13 mouse cellular contexts compared by ENCODE assay signal in genomic region chr9:48723025-48723424, GRCm38 (mm10).
DNase-seq lines count a peak whose midpoint lies in the region; ATAC-seq and TF ChIP-seq lines count a peak whose summit lies in the region.
"Had no signal": no experiment of that assay in that cellular context is flagged by ENCODE, and none has a peak within 500 bp of the region (broad histone marks: within the 10 kb centered on the region; RNA-seq: fewer than 3 reads in every experiment).

No protein-coding gene starts in this region.

- ATAC-seq in liver, embryonic 16.5 days (ENCODE audit: low read depth), result no peak
- no peak for ATAC-seq in frontal cortex, adult (ENCODE audit: low TSS enrichment)
- ATAC-seq: activated CD4-positive, CD25-positive, alpha-beta regulatory T cell, adult 4 months; forebrain, embryonic 13.5 days had no signal

- no peak overlapping the region for H3K4me3 ChIP-seq in left cerebral cortex, adult 2 months
- no peak overlapping the region for H3K4me3 ChIP-seq in brown adipose tissue, adult 24 weeks (ENCODE audit: insufficient read depth, low read depth, low read length)
- H3K4me3 ChIP-seq in liver, embryonic 16.5 days (ENCODE audit: low read depth, low read length), result no peak overlapping the region
- H3K4me3 ChIP-seq: embryonic facial prominence, embryonic 13.5 days; forebrain, embryonic 13.5 days had no signal

- peak; percentile 28 for DNase-seq in gastrocnemius, postnatal 25 days
- DNase-seq in gastrocnemius, postnatal 10 days, result no peak
- DNase-seq in left cerebral cortex, adult 2 months (ENCODE audit: extremely low spot score in 1 of 2, low spot score in 2 of 2), result no peak
- DNase-seq in left cerebral cortex, postnatal 10 days (ENCODE audit: extremely low spot score in 1 of 2, low spot score in 2 of 2), result no peak
- DNase-seq in c-Kit-positive CD71-positive TER-119-positive erythroid progenitor cells, embryonic 14.5 days (ENCODE audit: low spot score), result no peak
- DNase-seq: cerebellum, postnatal 10 days had no signal

- no peaks in the 10 kb centered on the region for H3K27me3 ChIP-seq in liver, embryonic 16.5 days (ENCODE audit: control insufficient read depth, insufficient read depth, low read depth, low read length)

- peak overlapping the region; percentile 95 for H3K27ac ChIP-seq in left cerebral cortex, adult 2 months
- H3K27ac ChIP-seq in brown adipose tissue, adult 24 weeks (replicated peaks; ENCODE audit: low read depth, low read length), result peak overlapping the region; percentile 97
- no peak overlapping the region for H3K27ac ChIP-seq in liver, embryonic 16.5 days (ENCODE audit: low read length)
- H3K27ac ChIP-seq: embryonic facial prominence, embryonic 13.5 days; forebrain, embryonic 13.5 days had no signal

- TF ChIP-seq CTCF in left cerebral cortex, adult 2 months (IDR thresholded peaks at IDR 0.05), result no peak

- H3K36me3 ChIP-seq in liver, embryonic 16.5 days (ENCODE audit: control insufficient read depth, insufficient read depth), result no peaks in the 10 kb centered on the region
- H3K36me3 ChIP-seq: embryonic facial prominence, embryonic 13.5 days had no signal

- WGBS in liver, embryonic 16.5 days (ENCODE audit: insufficient replicate concordance), result 11% methylated on average over 3 of the region's 3 CpGs

- H3K9ac ChIP-seq in liver, embryonic 16.5 days (ENCODE audit: low read depth, low read length), result no peak overlapping the region
- H3K9ac ChIP-seq: forebrain, embryonic 13.5 days had no signal

- H3K4me2 ChIP-seq in liver, embryonic 16.5 days (ENCODE audit: low read depth, low read length), result peak overlapping the region; percentile 30; the same call in 1 of the 2 replicates
- H3K4me2 ChIP-seq: embryonic facial prominence, embryonic 13.5 days; forebrain, embryonic 13.5 days had no signal

- intact Hi-C loops in left cerebral cortex, adult 2 months (cut with DNase I), result loop anchor here (1.0 to 5.0 kb wide), 3 partner anchors 14 to 76 kb away; no protein-coding TSS in a partner anchor
- intact Hi-C loops in left cerebral cortex, postnatal 10 days (cut with DNase I), result no loop called here

- peaks cover 30% of the 10 kb centered on the region for H3K4me1 ChIP-seq in brown adipose tissue, adult 24 weeks (ENCODE audit: control insufficient read depth, insufficient read depth, insufficient read length, low read length)
- H3K4me1 ChIP-seq in liver, embryonic 16.5 days (ENCODE audit: control insufficient read depth, low read depth, low read length), result peaks cover 12% of the 10 kb centered on the region

- H3K9me3 ChIP-seq in liver, embryonic 16.5 days (replicated peaks; ENCODE audit: control insufficient read depth, low read length), result no peaks in the 10 kb centered on the region
- H3K9me3 ChIP-seq: embryonic facial prominence, embryonic 13.5 days; forebrain, embryonic 13.5 days; G1E had no signal
